Mouse (Mus musculus): ENCODE measurements around the gene Lsamp.

GRCm38 (mm10) chr16:41179557-41179956, 1195.4 kb downstream of the Lsamp start:
- TF ChIP-seq CTCF (IDR thresholded peaks at IDR 0.05; ENCODE audit: extremely low read depth, insufficient read depth, insufficient read length, insufficient replicate concordance) (no peak), POLR2A (IDR thresholded peaks at IDR 0.05; ENCODE audit: low read depth, low read length) (no peak)
